Mouse (Mus musculus): Measurements from ENCODE around the gene Ckmt2.

DNA sequence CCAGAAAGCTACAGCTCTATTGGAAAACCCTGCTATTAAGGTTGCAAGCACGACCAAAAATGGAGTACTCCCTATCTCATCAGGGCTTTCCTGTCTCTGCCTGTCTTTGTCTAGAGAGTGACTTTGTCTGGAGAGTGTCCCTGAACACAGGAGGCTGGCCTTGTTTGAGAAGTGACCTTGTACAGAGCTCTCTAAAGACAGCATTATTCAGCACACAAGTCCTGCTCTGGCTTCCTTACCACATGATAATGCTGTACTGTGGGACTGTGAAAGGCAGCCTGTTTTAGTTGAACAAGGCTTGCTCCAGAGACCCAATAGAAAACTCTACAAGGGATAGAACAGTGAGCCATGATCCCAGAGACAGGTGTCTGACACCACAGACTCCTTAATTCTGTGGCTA lies 19.8 kb upstream of the Ckmt2 start:
- no peak for TF ChIP-seq CTCF (IDR thresholded peaks at IDR 0.05)
- TF ChIP-seq POLR2A (IDR thresholded peaks at IDR 0.05; ENCODE audit: insufficient read depth, low read depth, low read length): no peak
- no peak for TF ChIP-seq EP300 (IDR thresholded peaks at IDR 0.05; ENCODE audit: insufficient read depth, low read depth, low read length)
